Mouse (Mus musculus): ENCODE results near the gene Kif21b.

The Kif21b gene

GRCm38 (mm10) chr1:136159830-136160229, 28.6 kb downstream of the Kif21b start:
- DNase-seq (ENCODE audit: low read depth) = no peak

- no peak for DNase-seq (ENCODE audit: low read depth)
Observed at GRCm38 (mm10) chr1:136160297-136160696, 29.1 kb downstream of the Kif21b start.

GRCm38 (mm10) chr1:136160930-136161329, 29.7 kb downstream of the Kif21b start:
- DNase-seq (ENCODE audit: low read depth) = no peak

- DNase-seq (ENCODE audit: low read depth) = no peak
Observed at GRCm38 (mm10) chr1:136161333-136161921, 30.2 kb downstream of the Kif21b start.

- no peak for DNase-seq (ENCODE audit: low read depth)
Observed at GRCm38 (mm10) chr1:136165436-136165835, 34.2 kb downstream of the Kif21b start.

GRCm38 (mm10) chr1:136167657-136168056, 36.5 kb downstream of the Kif21b start:
- DNase-seq (ENCODE audit: low read depth) = no peak

- peak; percentile 82 for DNase-seq (ENCODE audit: low read depth)
Observed at GRCm38 (mm10) chr1:136170109-136170508, 38.9 kb downstream of the Kif21b start.

GRCm38 (mm10) chr1:136172696-136173095, 41.5 kb downstream of the Kif21b start:
- DNase-seq (ENCODE audit: low read depth) = no peak

- DNase-seq (ENCODE audit: low read depth) = peak; percentile 72
Observed at GRCm38 (mm10) chr1:136174101-136174606, 43.0 kb downstream of the Kif21b start.

- DNase-seq (ENCODE audit: low read depth) = peak; percentile 82
Observed at GRCm38 (mm10) chr1:136175183-136175582, 44.0 kb downstream of the Kif21b start.

- DNase-seq (ENCODE audit: low read depth) = peak; percentile 12
Observed at GRCm38 (mm10) chr1:136177085-136177484, 45.9 kb downstream of the Kif21b start.

- peak; percentile 8 for DNase-seq (ENCODE audit: low read depth)
Observed at GRCm38 (mm10) chr1:136178741-136179140, 47.6 kb downstream of the Kif21b start.

- peak; percentile 8 for DNase-seq (ENCODE audit: low read depth)
Observed at GRCm38 (mm10) chr1:136179511-136180001, 48.4 kb downstream of the Kif21b start.

GRCm38 (mm10) chr1:136190033-136190432, 58.8 kb downstream of the Kif21b start:
- DNase-seq (ENCODE audit: low read depth) = no peak

GRCm38 (mm10) chr1:136212803-136213202, 81.6 kb downstream of the Kif21b start, which contains the start of gene Mroh3:
Mroh3 (minus strand) TSS chr1:136212828.
- DNase-seq (ENCODE audit: low read depth) = peak; percentile 67

- DNase-seq (ENCODE audit: low read depth) = no peak
Observed at GRCm38 (mm10) chr1:136214304-136214703, 83.1 kb downstream of the Kif21b start.

GRCm38 (mm10) chr1:136220037-136220871, 89.1 kb downstream of the Kif21b start:
- DNase-seq (ENCODE audit: low read depth) = no peak

GRCm38 (mm10) chr1:136222386-136222785, 91.2 kb downstream of the Kif21b start:
- no peak for DNase-seq (ENCODE audit: low read depth)

GRCm38 (mm10) chr1:136223758-136224342, 92.7 kb downstream of the Kif21b start:
- DNase-seq (ENCODE audit: low read depth) = no peak

GRCm38 (mm10) chr1:136225846-136226245, 94.7 kb downstream of the Kif21b start:
- no peak for DNase-seq (ENCODE audit: low read depth)

- no peak for DNase-seq (ENCODE audit: low read depth)
Observed at GRCm38 (mm10) chr1:136226626-136227025, 95.4 kb downstream of the Kif21b start.
